Mouse (Mus musculus) monocyte, adult 5-6 weeks (primary cell): ENCODE results near the gene Ksr2. TPM values are rescaled to one million over a fixed set of nuclear protein-coding genes. Genes with fewer than 3 reads are reported as not detected.

ENCODE experiments used
- ATAC-seq: fragments of 153-309, 156-312 bp; replicated peaks from 2 replicates; pipeline ENCODE4 v1.8.0; 2017; ENCODE audit warnings: mild to moderate bottlenecking; ENCODE audit not compliant: low TSS enrichment, insufficient number of reproducible peaks, severe bottlenecking, poor library complexity, low FRiP score
- total RNA-seq: library from RNA; stranded (forward); fragments of 200-1000, 200-491, 200-594 nt; gene quantifications from 3 replicates; pipeline ENCODE4 v1.2.3, GENCODE M21; 2017

Ksr2 gene
- total RNA-seq, 1 experiment from 2014 or later, result not detected

GRCm38 (mm10) chr5:117696366-117696765 is 282.6 kb downstream of the Ksr2 start:
- no peak for ATAC-seq

- ATAC-seq, result no peak
Measured at GRCm38 (mm10) chr5:117697589-117697988, 283.8 kb downstream of the Ksr2 start.

DNA sequence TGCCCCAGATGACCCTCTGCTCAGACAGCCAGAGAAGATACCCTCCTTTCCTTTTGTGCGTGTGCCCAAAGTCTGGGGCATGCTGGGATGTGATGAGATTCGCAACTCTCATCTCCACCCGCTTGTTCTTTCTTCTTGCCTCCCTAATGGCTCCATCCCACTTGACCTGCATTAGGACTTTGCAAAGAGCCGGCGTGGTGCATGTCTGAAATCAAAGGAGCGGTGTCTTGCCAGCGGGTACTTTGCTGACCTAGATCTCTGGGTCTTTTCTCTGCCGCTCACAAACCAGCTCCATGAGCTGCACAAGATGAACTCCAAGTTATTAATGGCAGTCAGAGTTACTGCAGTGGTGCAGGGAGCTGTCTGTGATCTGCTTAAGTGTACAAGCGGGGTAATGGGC is 290.6 kb downstream of the Ksr2 start:
- no peak for ATAC-seq

DNA sequence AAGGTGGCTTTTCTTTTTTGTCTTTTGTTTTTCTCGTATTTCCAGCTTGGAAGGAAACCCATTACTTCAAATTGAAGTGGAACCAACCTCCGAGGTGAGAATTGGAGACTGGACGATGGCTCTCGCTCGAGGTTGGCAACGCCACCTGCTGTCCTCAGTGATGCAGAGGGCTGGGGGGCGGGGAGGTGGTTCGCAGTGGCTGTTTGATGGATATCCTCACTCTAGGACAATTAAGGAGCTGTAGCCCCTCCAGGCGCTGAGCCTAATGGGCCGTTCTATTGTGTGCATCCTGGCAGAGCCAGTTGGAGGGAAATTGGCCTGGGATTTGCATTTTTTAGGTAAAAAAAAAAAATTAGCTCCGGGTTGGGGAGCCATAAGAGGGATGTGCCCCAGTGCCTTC is 292.8 kb downstream of the Ksr2 start:
- ATAC-seq, result no peak

- ATAC-seq, result no peak
Measured at GRCm38 (mm10) chr5:117709306-117709705, 295.5 kb downstream of the Ksr2 start.

DNA sequence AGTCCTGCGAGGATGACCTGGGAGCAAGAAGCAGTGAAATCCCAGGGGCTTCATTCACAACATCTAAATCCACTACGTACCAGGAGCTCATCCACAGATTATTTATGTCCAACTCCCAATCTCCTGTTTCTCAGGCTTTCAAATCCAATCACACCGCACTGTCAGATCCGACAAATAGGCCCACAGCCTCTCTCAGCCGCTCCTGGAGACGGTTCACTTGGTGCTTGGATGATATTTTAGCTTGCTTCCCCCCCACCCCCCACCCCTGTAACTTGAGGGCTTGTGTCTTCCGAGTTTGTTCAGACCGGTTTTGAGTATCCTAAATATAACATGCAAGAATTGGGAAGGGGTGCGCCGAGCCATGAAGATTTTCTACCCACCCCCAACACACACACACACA is 297.8 kb downstream of the Ksr2 start:
- no peak for ATAC-seq

DNA sequence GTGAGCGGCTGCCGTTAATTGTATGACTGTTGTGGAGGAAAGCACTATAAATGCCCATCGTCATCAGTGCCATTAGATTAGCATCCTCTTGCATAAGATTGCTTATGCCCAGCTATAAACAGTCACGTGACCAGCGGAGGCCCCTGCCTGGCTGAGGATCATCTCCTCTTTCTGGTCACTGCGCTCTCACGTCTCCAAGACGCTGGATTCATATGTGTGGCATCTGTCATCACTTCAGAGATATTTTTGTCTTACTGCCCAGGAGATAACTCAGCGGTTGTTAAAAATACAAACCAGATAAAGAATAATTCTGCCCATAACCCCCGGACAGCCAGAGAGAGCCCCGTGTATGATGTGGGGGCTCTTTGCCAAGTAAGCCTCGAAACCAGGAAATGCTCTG is 298.4 kb downstream of the Ksr2 start:
- ATAC-seq, result no peak

- ATAC-seq, result no peak
Measured at GRCm38 (mm10) chr5:117717120-117717519, 303.3 kb downstream of the Ksr2 start.

- no peak for ATAC-seq
Measured at GRCm38 (mm10) chr5:117723316-117723715, 309.5 kb downstream of the Ksr2 start.

DNA sequence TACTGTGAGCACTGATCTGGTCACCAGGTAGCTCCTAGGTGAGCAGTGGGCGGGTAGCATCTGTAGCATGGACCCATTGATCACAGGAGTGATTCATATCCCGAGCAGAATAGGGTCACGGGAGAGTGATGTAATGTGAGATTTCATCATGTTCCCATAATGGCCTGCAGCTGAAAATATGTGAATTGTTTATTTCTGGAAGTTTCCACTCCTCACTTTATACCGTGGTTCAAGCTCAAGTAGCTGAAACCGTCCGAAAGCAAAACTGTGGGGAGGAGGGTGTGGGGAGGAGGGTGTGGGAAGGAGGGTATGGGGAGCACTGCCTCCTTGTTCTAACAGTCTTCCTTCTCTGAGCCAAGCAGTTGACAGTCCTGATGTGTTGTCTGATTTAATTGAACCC is 312.7 kb downstream of the Ksr2 start:
- ATAC-seq, result no peak

- no peak for ATAC-seq
Measured at GRCm38 (mm10) chr5:117727138-117727537, 313.3 kb downstream of the Ksr2 start.

DNA sequence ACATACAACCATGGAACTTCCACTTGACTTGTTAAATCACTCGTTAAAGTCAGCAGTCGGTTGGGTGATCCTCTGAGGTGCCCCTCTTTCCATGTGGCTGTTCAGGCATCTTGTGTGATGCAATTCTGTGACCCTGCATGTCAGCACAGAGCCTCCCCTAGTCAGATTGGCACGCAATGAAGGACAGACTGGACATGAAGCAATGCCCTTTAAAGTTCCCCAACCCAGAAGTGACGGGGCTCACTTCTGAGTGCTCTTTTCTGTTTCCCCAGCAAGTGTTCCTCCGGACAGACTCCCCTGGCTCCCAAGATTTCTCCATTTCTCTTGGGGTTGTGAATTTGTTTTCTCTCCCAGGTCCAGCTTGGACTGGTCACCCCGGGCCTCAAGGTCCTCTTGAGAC is 317.5 kb downstream of the Ksr2 start:
- ATAC-seq, result no peak

- ATAC-seq, result no peak
Measured at GRCm38 (mm10) chr5:117744654-117745178, 330.9 kb downstream of the Ksr2 start.

DNA sequence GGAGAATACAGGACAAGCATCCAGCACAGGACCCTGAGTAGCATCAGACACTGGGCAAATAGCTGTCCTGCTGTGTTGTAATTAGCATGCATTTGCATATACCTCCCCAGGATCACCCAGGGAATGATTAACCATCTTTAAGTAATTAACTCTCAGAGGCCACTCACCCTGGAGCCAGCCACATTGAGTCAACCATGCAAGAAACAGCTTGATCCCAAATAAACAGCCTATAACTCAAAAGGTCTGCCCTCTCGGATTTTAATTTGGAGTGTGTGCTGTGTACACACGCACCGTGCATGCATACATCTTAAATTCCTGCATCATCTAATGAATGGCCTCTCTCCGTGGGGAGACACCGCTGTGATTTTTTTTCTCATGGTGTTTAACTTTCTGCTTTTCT is 335.6 kb downstream of the Ksr2 start:
- no peak for ATAC-seq

- no peak for ATAC-seq
Measured at GRCm38 (mm10) chr5:117757696-117758482, 344.1 kb downstream of the Ksr2 start.

- no peak for ATAC-seq
Measured at GRCm38 (mm10) chr5:117761181-117761832, 347.5 kb downstream of the Ksr2 start.

- ATAC-seq, result no peak
Measured at GRCm38 (mm10) chr5:117764496-117764895, 350.7 kb downstream of the Ksr2 start.

DNA sequence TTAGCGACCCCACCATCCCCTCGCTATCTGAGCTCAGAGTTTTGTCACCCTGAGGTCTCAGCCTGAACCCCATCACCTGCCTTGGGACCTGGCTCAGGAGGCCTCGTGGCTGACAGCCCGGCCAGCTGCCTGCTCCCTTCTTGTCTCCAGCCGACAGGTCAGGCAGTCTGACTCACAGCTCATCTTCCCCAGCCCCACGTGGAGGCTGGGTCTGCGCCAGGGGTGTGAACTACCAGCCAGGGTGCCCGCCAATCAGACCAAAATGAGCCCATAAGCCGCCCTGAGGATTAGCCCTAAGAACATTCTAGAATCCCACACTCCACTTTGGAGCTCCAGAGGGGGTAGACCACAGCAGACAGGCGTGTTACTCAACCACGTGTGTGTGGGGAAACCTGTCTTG is 365.4 kb downstream of the Ksr2 start:
- ATAC-seq, result no peak

- no peak for ATAC-seq
Measured at GRCm38 (mm10) chr5:117780681-117781080, 366.9 kb downstream of the Ksr2 start, which contains the start of gene Nos1. TSS of gene Nos1 (plus strand) at chr5:117781032.

DNA sequence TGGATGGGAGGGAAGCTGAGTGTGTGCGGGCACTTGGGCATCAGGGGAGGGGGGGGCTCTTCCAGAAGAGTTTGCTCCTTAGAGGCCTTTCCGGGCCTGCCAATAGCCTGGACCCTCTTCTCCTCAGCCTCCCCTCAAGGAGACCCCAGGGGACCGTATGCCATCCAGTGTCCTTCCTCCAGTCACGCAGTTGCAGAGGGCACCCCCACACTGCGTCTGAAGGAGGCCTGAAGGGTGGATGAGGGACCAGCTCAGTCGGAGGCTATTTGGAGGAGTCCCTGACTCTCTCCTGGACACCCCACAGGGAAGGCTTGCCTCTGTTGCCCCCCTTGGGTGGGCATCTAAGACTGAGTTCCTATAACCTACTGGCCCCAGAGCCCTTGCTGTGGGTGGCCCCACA is 367.4 kb downstream of the Ksr2 start:
- no peak for ATAC-seq
